Mouse (Mus musculus) neural tube, embryonic 10.5 days (tissue): Measurements from ENCODE around the gene Itgb4.

Experiments used
- DNase-seq: peaks from one replicate; pipeline ENCODE4 v3.0.0-alpha.2; 2017; ENCODE audit warnings: low spot score; ENCODE audit errors: extremely low spot score

The Itgb4 gene

DNA sequence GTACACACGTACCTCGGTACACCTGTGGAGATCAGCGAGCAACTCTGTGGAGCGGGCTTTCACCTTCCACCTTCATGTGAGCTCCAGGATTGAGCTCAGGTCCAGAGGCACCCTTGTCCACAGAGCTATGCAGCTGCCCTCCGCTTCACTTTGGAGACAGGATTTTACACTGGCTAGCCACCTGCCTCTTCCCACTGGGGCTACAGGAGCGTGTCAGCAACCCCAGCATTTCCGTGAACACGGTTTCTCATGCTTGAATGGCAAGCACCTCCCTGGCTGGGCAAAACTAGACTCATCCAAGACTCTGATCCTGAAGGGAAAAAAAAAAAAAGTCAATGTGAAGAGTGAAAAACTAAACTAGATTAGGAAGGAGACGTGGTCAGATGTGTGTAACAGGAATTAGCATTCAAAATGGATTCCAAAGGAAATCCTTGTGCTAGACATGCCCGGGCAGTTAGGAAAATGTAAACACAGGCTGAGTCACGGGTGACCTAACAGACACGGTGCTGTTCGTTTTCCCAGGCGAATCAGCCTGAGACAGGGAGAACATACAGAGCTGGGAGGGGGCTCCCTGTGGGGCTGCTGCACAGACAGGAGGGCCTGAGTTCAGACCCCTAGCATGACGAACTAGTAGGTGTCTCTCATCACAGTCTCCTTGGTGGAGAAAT is 4.4 kb upstream of the Itgb4 start:
- DNase-seq, result no peak

GRCm38 (mm10) chr11:115971016-115971415 is 3.5 kb upstream of the Itgb4 start:
- no peak for DNase-seq

- peak; percentile 19 for DNase-seq
Measured at GRCm38 (mm10) chr11:115975083-115975420, 543 bp downstream of the Itgb4 start.

DNA sequence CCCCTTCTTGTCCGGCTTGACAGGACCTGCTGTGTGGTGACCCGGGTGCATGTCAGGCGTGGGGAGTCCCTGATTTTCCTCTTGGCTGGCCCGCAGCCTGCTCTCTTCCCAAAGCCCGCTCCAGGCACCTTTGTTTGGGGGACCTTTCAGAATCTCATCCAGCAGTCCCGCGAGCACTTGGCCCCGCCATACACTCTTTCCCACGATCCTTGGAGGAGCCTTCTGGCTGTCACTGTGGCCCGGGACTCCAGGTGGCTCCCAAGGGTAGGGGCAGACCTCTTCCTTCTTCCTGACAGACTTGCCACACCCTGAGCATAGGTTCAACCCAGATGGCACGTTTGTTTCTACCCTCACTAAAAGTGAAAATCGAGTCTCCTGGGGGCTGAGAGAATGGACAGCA is 1.0 kb downstream of the Itgb4 start:
- no peak for DNase-seq

- no peak for DNase-seq
Measured at GRCm38 (mm10) chr11:115982472-115982871, 8.0 kb downstream of the Itgb4 start.

DNA sequence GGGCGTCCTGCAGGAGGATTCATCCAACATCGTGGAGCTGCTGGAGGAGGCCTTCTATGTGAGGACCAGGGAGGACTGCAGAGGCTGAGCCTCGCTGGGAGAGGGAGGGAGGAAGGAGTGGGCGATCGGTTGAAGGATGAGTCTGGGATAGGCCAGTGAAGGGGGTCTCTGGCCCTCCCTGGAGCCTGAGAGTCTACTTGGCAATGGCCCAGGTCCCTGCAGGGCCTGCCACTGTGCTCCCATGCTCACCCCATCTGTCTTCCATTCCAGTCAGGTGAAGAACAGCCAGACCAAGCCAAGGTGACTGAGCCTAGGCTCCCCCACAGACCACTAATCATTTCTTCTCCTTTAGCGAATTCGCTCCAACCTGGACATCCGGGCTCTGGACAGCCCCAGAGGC is 8.8 kb downstream of the Itgb4 start:
- no peak for DNase-seq

DNA sequence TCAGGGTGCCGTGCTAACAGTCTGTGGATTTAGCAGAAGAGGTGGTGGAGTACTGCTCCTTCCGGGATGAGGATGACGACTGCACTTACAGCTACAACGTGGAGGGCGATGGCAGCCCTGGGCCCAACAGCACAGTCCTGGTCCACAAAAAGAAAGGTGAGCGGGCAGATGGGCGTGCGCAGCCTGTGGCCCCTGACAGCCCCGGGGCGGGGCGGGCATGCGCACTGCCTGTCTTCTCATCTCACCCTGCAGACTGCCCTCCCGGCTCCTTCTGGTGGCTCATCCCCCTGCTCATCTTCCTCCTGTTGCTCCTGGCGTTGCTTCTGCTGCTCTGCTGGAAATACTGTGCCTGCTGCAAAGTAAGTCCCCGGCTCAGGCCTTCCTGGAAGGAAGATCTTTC is 15.2 kb downstream of the Itgb4 start:
- no peak for DNase-seq

GRCm38 (mm10) chr11:115992098-115992497 is 17.6 kb downstream of the Itgb4 start:
- DNase-seq, result no peak

GRCm38 (mm10) chr11:115995256-115995655 is 20.7 kb downstream of the Itgb4 start:
- no peak for DNase-seq

- DNase-seq, result no peak
Measured at GRCm38 (mm10) chr11:115997047-115997446, 22.5 kb downstream of the Itgb4 start.

GRCm38 (mm10) chr11:115997662-115998061 is 23.2 kb downstream of the Itgb4 start:
- no peak for DNase-seq

DNA sequence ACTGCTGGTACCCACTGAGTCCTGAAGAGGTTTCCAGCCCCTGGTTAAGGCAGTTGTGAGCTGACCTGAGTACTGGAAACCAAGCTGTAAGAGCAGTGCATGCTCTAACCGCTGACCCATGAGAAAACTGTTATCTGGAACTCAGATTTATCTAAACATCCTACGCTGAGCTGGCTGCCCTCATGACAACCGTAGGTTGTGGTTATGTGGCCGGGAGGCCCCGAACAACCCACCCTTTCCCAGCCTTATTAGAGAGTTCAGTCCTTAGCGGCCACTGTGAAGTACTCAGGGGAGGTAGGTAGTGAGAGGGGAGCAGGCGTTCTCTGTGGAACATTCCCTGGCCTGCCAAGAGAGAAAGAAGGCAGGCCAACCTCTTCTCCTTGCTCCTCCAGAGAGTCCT is 24.5 kb downstream of the Itgb4 start:
- no peak for DNase-seq

- no peak for DNase-seq
Measured at GRCm38 (mm10) chr11:115999538-116000143, 25.1 kb downstream of the Itgb4 start.

- no peak for DNase-seq
Measured at GRCm38 (mm10) chr11:116000607-116001006, 26.1 kb downstream of the Itgb4 start.

GRCm38 (mm10) chr11:116001725-116002124 is 27.2 kb downstream of the Itgb4 start:
- no peak for DNase-seq

GRCm38 (mm10) chr11:116002894-116003293 is 28.4 kb downstream of the Itgb4 start:
- no peak for DNase-seq

DNA sequence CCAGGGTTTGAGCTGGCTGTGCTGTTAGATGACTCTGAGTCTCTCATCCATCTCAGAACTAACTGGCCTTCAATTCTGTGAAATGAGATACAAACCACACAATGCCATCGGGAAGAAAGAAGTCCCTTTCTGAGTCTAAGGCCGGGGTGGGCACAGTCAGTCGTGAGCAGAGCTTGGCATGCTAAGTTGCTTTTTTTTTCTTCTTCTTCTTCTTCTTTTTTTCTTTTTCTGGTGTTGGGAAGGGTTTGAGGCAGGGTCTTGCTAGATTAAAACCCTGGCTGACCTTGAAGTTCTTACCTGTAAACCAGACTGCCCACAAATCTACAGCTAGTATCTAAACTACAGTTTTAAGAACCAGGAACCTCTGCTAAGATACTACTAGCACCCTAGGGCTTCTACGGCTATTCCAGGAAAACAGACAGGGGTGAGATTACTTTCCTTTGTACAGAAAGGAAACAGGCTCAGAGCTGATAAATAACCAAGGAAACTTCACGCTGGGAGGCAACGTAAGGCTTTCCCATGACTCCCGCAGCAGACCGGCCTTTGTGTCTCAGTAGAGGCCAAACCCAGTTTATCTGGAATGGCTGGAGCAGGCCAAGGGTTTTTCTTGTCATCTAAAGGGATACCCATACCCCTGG is 29.8 kb downstream of the Itgb4 start:
- DNase-seq, result no peak

- peak; percentile 85 for DNase-seq
Measured at GRCm38 (mm10) chr11:116004840-116005700, 30.6 kb downstream of the Itgb4 start.

DNA sequence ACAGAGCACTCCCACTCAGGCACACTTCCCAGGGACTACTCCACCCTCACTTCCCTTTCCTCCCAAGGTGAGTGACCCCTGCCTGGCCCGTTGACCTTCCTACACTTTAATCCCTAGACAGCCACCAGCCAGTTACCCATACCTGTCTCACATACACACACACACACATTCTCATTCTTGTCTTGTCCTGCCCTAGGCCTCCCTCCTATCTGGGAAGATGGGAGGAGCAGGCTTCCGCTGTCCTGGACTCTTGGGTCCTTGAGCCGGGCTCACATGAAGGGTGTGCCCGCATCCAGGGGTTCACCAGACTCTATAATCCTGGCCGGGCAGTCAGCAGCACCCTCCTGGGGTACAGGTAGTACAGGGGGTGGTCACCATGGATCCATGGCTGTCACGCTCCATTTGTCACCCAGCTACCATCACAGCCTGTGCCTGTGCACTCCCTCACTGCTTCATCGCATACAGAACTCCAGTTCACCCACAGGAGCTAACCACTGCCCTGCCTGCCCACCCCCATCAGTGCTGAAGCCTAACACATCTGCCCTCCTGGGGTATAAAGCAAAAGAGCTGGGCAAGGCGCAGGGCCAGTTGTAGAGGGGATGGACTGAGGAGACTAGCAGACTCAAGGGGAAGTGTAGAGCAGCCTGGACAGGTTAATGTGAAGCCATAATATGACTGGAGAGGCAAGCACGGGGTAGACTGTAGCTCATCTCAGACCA is 31.4 kb downstream of the Itgb4 start:
- DNase-seq, result no peak

DNA sequence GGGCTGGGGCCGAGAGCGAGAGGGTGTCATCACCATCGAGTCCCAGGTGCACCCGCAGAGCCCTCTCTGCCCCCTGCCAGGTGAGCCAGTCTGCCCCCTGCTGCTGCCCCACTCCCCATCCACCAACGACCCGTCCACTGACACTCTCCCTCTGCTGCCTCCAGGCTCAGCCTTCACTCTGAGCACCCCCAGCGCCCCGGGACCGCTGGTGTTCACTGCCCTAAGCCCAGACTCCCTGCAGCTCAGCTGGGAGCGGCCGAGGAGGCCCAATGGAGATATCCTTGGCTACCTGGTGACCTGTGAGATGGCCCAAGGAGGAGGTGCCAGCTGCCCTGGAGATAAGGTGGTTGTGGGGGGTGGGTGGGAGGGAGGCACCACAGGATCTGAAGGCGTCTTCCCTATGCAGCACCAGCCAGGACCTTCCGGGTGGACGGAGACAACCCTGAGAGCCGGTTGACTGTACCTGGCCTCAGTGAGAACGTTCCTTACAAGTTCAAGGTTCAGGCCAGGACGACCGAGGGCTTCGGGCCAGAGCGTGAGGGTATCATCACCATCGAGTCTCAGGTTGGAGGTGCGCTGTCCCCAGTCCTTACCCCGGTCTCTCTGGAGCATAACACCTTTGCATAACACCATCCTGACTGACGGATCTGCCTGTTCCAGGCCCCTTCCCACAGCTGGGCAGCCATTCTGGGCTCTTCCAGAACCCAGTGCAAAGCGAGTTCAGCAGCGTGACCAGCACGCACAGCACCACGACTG is 32.8 kb downstream of the Itgb4 start:
- no peak for DNase-seq

DNA sequence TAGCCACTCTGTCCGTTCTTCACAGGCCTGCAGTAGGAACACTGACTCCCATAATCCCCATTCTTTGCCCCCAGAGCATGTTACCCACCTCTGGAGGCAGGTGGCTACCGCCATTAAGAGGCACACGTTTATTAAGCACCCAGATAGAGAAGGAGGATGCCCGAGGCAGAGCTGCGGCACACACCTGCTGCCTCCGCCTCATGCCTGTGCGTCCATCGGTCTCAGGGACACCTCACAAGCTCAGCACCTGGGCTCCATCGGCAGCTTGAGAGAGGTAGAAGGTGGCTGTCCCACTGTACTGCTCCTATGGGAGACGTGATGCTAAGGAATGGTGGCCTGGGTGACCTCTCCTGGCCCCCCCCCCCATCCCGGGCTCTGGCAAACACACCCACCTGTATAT is 33.9 kb downstream of the Itgb4 start:
- DNase-seq, result no peak
